8 mouse cellular contexts compared by ENCODE assay signal in the genomic region with DNA sequence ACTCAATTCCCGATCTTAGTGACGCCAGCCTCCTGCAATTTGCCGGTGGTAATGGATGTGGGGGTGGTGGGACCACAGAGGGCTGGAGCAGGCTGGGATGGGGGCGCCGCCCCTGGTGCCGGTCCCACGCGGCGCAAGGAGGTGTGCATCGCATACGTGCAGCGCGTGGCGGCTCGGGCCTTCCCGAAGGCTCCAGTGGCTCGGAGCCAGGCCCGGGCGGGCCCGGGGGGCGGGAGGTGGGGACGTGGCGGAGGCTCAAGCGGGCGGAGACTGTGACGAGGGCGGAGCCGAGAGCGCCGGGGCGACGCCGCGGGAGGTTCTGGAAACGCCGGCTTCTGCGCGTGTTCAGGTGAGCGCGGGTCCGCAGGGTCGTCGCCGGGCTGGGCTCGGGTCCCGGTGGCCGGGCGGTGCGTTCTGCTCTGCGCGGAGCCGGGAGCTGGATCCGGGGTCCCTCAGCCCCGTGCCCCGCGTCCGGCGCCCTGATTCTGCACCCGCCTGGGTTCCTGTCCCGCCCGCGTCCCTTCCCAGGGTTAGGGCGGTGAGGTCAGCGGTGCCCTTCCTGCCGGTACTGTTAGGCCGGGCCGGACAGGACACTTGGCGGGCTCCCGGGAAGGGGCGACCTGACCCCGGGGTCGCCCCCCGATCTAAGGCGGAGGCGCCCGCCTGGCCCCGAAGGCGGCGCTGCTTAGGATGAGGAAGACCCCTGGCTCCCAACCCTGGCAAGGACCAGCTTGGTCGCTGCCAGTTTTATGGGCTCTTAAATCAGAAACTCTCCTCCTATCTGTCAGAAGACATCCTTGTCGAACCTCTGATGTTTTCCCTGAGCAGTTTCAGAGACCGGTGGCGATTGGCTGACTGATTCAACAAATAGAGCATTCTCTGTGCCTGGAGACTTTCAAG. TPM values are rescaled to one million over a fixed set of nuclear protein-coding genes. Genes with fewer than 3 reads are reported as not detected.
DNase-seq lines count a peak whose midpoint lies in the region; ATAC-seq and TF ChIP-seq lines count a peak whose summit lies in the region.

No protein-coding gene starts in this region.

- peak overlapping the region; percentile 92 for H3K9ac ChIP-seq in heart, adult 2 months (ENCODE audit: low read depth, low read length)
- H3K9ac ChIP-seq in liver, embryonic 13.5 days: peak overlapping the region; percentile 51

- H3ac ChIP-seq in myocyte (ENCODE audit: control insufficient read depth, insufficient read length): peak overlapping the region; percentile 52

- H3K27me3 ChIP-seq in testis, adult 2 months (ENCODE audit: control insufficient read depth, insufficient read depth, low read length): no peaks in the 10 kb centered on the region; the same call in 1 of the 2 replicates
- no peaks in the 10 kb centered on the region for H3K27me3 ChIP-seq in heart, adult 2 months (ENCODE audit: control insufficient read depth, insufficient read depth, low read length)
- H3K27me3 ChIP-seq in kidney, adult 2 months (replicated peaks; ENCODE audit: control insufficient read depth, insufficient read depth, low read length): no peaks in the 10 kb centered on the region
- H3K27me3 ChIP-seq in liver, embryonic 13.5 days: peaks cover 48% of the 10 kb centered on the region
- H3K27me3 ChIP-seq in myocyte (ENCODE audit: control insufficient read depth, insufficient read depth, insufficient read length): no peaks in the 10 kb centered on the region

- no peak for TF ChIP-seq POLR2A in testis, adult 2 months (IDR thresholded peaks at IDR 0.05; ENCODE audit: control insufficient read depth, low read depth, low read length)
- peak; percentile 45; the same call in 1 of the 2 replicates for TF ChIP-seq POLR2A in heart, adult 2 months (IDR thresholded peaks at IDR 0.05; ENCODE audit: insufficient read depth, low read depth, low read length)
- no peak for TF ChIP-seq POLR2A in kidney, adult 2 months (IDR thresholded peaks at IDR 0.05; ENCODE audit: low read depth, low read length)
- TF ChIP-seq POLR2A in myocyte (IDR thresholded peaks at IDR 0.05; ENCODE audit: insufficient read length, low read depth): peak; percentile 84

- no peak overlapping the region for H3K27ac ChIP-seq in testis, adult 2 months (ENCODE audit: control insufficient read depth, insufficient read depth, low read depth, low read length)
- H3K27ac ChIP-seq in heart, adult 2 months: peak overlapping the region; percentile 90
- no peak overlapping the region for H3K27ac ChIP-seq in kidney, adult 2 months (ENCODE audit: insufficient read depth, low read depth, low read length)
- no peak overlapping the region for H3K27ac ChIP-seq in liver, embryonic 13.5 days

- peak overlapping the region; percentile 56 for H3K4me3 ChIP-seq in testis, adult 2 months (ENCODE audit: control insufficient read depth, low read depth, low read length)
- H3K4me3 ChIP-seq in heart, adult 2 months: peak overlapping the region; percentile 75
- peak overlapping the region; percentile 58 for H3K4me3 ChIP-seq in kidney, adult 2 months (ENCODE audit: insufficient read depth, low read depth, low read length)
- H3K4me3 ChIP-seq in liver, embryonic 13.5 days (replicated peaks): peak overlapping the region; percentile 62
- H3K4me3 ChIP-seq in myocyte: peak overlapping the region; percentile 28

- TF ChIP-seq EP300 in heart, adult 2 months (IDR thresholded peaks at IDR 0.05; ENCODE audit: insufficient read depth, low read depth, low read length): 0 out of 2 replicates have a peak, but pooled peaks have one; percentile 18

- intact Hi-C loops in heart, adult 2 months (cut with DNase I): loop anchor here (1.0 kb wide), 1 partner anchor 12 kb away; no protein-coding TSS in a partner anchor

- peak; percentile 67 for ATAC-seq in liver, embryonic 13.5 days (ENCODE audit: low read depth)

- no peak for DNase-seq in testis, postnatal 14 days (ENCODE audit: low spot score)
- peak; percentile 54 for DNase-seq in embryo, embryonic 11.5 days (ENCODE audit: low read depth, low spot score)
- DNase-seq in heart, adult 2 months: peak; percentile 87 to 90
- peak; percentile 85 for DNase-seq in kidney, adult 2 months
- peak; percentile 34 for DNase-seq in liver, embryonic 13.5 days
- peak; percentile 36 for DNase-seq in thymus, postnatal 0 days (ENCODE audit: low spot score)

- H3K36me3 ChIP-seq in testis, adult 2 months (ENCODE audit: control insufficient read depth, insufficient read depth, low read length): no peaks in the 10 kb centered on the region
- H3K36me3 ChIP-seq in heart, adult 2 months (ENCODE audit: control insufficient read depth, insufficient read depth, low read length): no peaks in the 10 kb centered on the region
- H3K36me3 ChIP-seq in kidney, adult 2 months (ENCODE audit: control insufficient read depth, insufficient read depth, low read length): no peaks in the 10 kb centered on the region
- H3K36me3 ChIP-seq in liver, embryonic 13.5 days: no peaks in the 10 kb centered on the region
- no peaks in the 10 kb centered on the region for H3K36me3 ChIP-seq in myocyte (ENCODE audit: control insufficient read depth, insufficient read depth)

- peaks cover 14% of the 10 kb centered on the region for H3K4me1 ChIP-seq in testis, adult 2 months (ENCODE audit: control insufficient read depth, insufficient read depth, low read length)
- peaks cover 17% of the 10 kb centered on the region for H3K4me1 ChIP-seq in heart, adult 2 months (ENCODE audit: control insufficient read depth, insufficient read depth, low read length)
- H3K4me1 ChIP-seq in kidney, adult 2 months (ENCODE audit: control insufficient read depth, insufficient read depth, low read length): 0 out of 2 replicates have a peak, but pooled peaks cover 8% of the 10 kb centered on the region
- H3K4me1 ChIP-seq in liver, embryonic 13.5 days (replicated peaks): peaks cover 19% of the 10 kb centered on the region

- H3K9me3 ChIP-seq in liver, embryonic 13.5 days (replicated peaks): no peaks in the 10 kb centered on the region

- no peaks in the 10 kb centered on the region for H3K79me2 ChIP-seq in heart, adult 2 months (replicated peaks; ENCODE audit: control insufficient read depth, insufficient read depth, low read length)
- H3K79me2 ChIP-seq in myocyte (ENCODE audit: control insufficient read depth, insufficient read depth): no peaks in the 10 kb centered on the region

- TF ChIP-seq CTCF in testis, adult 2 months (IDR thresholded peaks at IDR 0.05; ENCODE audit: control insufficient read depth, insufficient read depth, insufficient replicate concordance, low read depth, low read length): no peak
- peak; percentile 5; the same call in 1 of the 2 replicates for TF ChIP-seq CTCF in heart, adult 2 months (IDR thresholded peaks at IDR 0.05)
- TF ChIP-seq CTCF in kidney, adult 2 months (conservative IDR thresholded peaks at IDR 0.05; ENCODE audit: insufficient read depth, insufficient read length, low read depth, low read length): no peak

- H3K4me2 ChIP-seq in liver, embryonic 13.5 days: peak overlapping the region; percentile 78
- H3K4me2 ChIP-seq in myocyte (ENCODE audit: low read depth): peak overlapping the region; percentile 96

- WGBS in heart, adult 2 months: 1% methylated on average over 83 of the region's 83 CpGs
- WGBS in kidney, adult 2 months: 1% methylated on average over 83 of the region's 83 CpGs
- WGBS in liver, embryonic 13.5 days (ENCODE audit: insufficient replicate concordance): 2% methylated on average over 77 of the region's 83 CpGs

TF ChIP-seq in myocyte, 11 proteins besides CTCF, POLR2A, EP300 and RAD21:
- TF ChIP-seq POLR2AphosphoS2 (IDR thresholded peaks at IDR 0.05; ENCODE audit: insufficient read length, low read depth): peak; percentile 72
- no peak for TF ChIP-seq CEBPB (IDR thresholded peaks at IDR 0.05; ENCODE audit: insufficient read depth, poor library complexity, severe bottlenecking)

RNA-seq across cellular contexts. Expression of a gene that starts 1.0 kb away (rescaled TPM):
- 6.3 and 7.8 TPM in 2 replicates for polyA plus RNA-seq in testis, adult 2 months (2012; rRNA removed)
- 10 to 100 TPM; 59.9 to 63.6 TPM for total RNA-seq in heart, adult 2 months (2021)
- 37.4 and 62.3 TPM in 2 replicates for polyA plus RNA-seq in heart, adult 2 months (2012; rRNA removed)
- polyA plus RNA-seq in kidney, adult 2 months (2012; rRNA removed): 17.9 and 23.4 TPM in 2 replicates
- 4.1 and 4.4 TPM in 2 replicates for polyA plus RNA-seq in liver, embryonic 13.5 days (2015; fragmentation: Nextera tagmentation; extraction: Ambion mirVana)
- 89.0 TPM for polyA plus RNA-seq in myocyte (2012; fragmentation: generic; extraction: Trizol)
- 5.1 TPM in 2 replicates for polyA plus RNA-seq in thymus, postnatal 0 days (2015; fragmentation: Nextera tagmentation; extraction: Ambion mirVana)

RNA-seq across cellular contexts. Expression of a gene that starts 32.1 kb away (rescaled TPM):
- polyA plus RNA-seq in testis, adult 2 months (2012; rRNA removed): 4.4 and 7.2 TPM in 2 replicates
- 10 to 100 TPM; 30.8 to 33.8 TPM for total RNA-seq in heart, adult 2 months (2021)
- polyA plus RNA-seq in heart, adult 2 months (2012; rRNA removed): 57.6 and 58.2 TPM in 2 replicates
- 13.0 and 15.2 TPM in 2 replicates for polyA plus RNA-seq in kidney, adult 2 months (2012; rRNA removed)
- 3.1 TPM in 2 replicates for polyA plus RNA-seq in liver, embryonic 13.5 days (2015; fragmentation: Nextera tagmentation; extraction: Ambion mirVana)
- 469 TPM for polyA plus RNA-seq in myocyte (2012; fragmentation: generic; extraction: Trizol)
- polyA plus RNA-seq in thymus, postnatal 0 days (2015; fragmentation: Nextera tagmentation; extraction: Ambion mirVana): 23.6 and 25.2 TPM in 2 replicates

Comparison
In these comparisons a context has a peak if more than half of its experiments do, and no peak if none do; other contexts are left out.
1. POLR2A ChIP-seq: peak in heart, adult 2 months (single experiment) and myocyte (single experiment); none in testis, adult 2 months (single experiment) and kidney, adult 2 months (single experiment).
2. Peak in every context shown above with its lines, with median percentiles within 50 percentile points of each other: H3K4me3 ChIP-seq.